Mouse (Mus musculus) midbrain, embryonic 13.5 days (tissue): Measurements from ENCODE around the gene Ano9. TPM values are rescaled to one million over a fixed set of nuclear protein-coding genes. Genes with fewer than 3 reads are reported as not detected.

Experiments
- ATAC-seq: fragments of 200-750 bp; cut with Nextera tagmentation; 2 replicates; pipeline ENCODE4 v1.8.0; 2017; ENCODE audit warnings: mild to moderate bottlenecking, moderate TSS enrichment, moderate library complexity
- H3K27ac ChIP-seq: fragments of 300-500 bp; sonication (generic); 2 replicates; pipeline ENCODE4 v1.5.1; 2015; ENCODE audit warnings: inconsistent platforms, mild to moderate bottlenecking, moderate library complexity
- H3K27me3 ChIP-seq: fragments of 300-500 bp; sonication (generic); 2 replicates; pipeline ENCODE4 v1.6.1; 2015; ENCODE audit warnings: mild to moderate bottlenecking, inconsistent platforms
- H3K36me3 ChIP-seq: fragments of 300-500 bp; sonication (generic); 2 replicates; pipeline ENCODE4 v1.6.1; 2015; ENCODE audit warnings: mild to moderate bottlenecking, inconsistent platforms
- H3K4me1 ChIP-seq: fragments of 300-500 bp; sonication (generic); replicated peaks from 2 replicates; pipeline ENCODE4 v1.6.1; 2015; ENCODE audit warnings: inconsistent platforms
- H3K4me2 ChIP-seq: fragments of 300-500 bp; sonication (generic); replicated peaks from 2 replicates; pipeline ENCODE4 v1.6.1; 2015; ENCODE audit warnings: moderate library complexity, mild to moderate bottlenecking, inconsistent platforms
- H3K4me3 ChIP-seq: fragments of 300-500 bp; sonication (generic); replicated peaks from 2 replicates; pipeline ENCODE4 v1.5.1; 2015; ENCODE audit warnings: mild to moderate bottlenecking, inconsistent platforms
- H3K9ac ChIP-seq: fragments of 300-500 bp; sonication (generic); replicated peaks from 2 replicates; pipeline ENCODE4 v1.6.1; 2015; ENCODE audit warnings: mild to moderate bottlenecking, inconsistent platforms
- H3K9me3 ChIP-seq: fragments of 300-500 bp; sonication (generic); 2 replicates; pipeline ENCODE4 v1.6.1; 2016; ENCODE audit warnings: mild to moderate bottlenecking, inconsistent platforms
- WGBS: fragments of 180-500 bp; shearing (Covaris S2); methylation state at CpG from one replicate; pipeline ENCODE4 v1.1.7; 2015; 5-methylcytosine and 5-hydroxymethylcytosine counted together
- polyA plus RNA-seq: library from polyadenylated mRNA; unstranded; fragments of >200 nt; fragmentation: Nextera tagmentation; extraction: Ambion mirVana; gene quantifications from 2 replicates; pipeline ENCODE4 v1.2.1, GENCODE M21; 2015

The Ano9 gene
- polyA plus RNA-seq, 1 experiment from 2014 or later: 0.07 TPM

GRCm38 (mm10) chr7:141059929-141060328 is 57.7 kb downstream of the Ano9 start:
- Histone ChIP-seq H3K9ac (peak overlapping the region; percentile 99), H3K4me2 (peak overlapping the region; percentile 74), H3K4me3 (peak overlapping the region; percentile 92), H3K27ac (peak overlapping the region; percentile 95), H3K27me3 (no peaks in the 10 kb centered on the region), H3K4me1 (peaks cover 29% of the 10 kb centered on the region), H3K9me3 (no peaks in the 10 kb centered on the region), H3K36me3 (peaks cover 22% of the 10 kb centered on the region)
- ATAC-seq: no peak
- 71% methylated on average over 2 of the region's 2 CpGs for WGBS

GRCm38 (mm10) chr7:141058601-141059341 is 58.8 kb downstream of the Ano9 start:
- Histone ChIP-seq H3K27me3 (no peaks in the 10 kb centered on the region), H3K4me2 (no peak overlapping the region), H3K4me3 (no peak overlapping the region), H3K36me3 (peaks cover 11% of the 10 kb centered on the region), H3K9me3 (no peaks in the 10 kb centered on the region), H3K27ac (no peak overlapping the region), H3K4me1 (peaks cover 29% of the 10 kb centered on the region), H3K9ac (no peak overlapping the region)
- no peak for ATAC-seq
- WGBS: 96% methylated on average over 14 of the region's 14 CpGs

- H3K4me3 ChIP-seq: no peak overlapping the region
- 100% methylated on average over 1 of the region's 1 CpGs for WGBS
- no peak overlapping the region for H3K4me2 ChIP-seq
- no peak overlapping the region for H3K27ac ChIP-seq
- peaks cover 20% of the 10 kb centered on the region for H3K4me1 ChIP-seq
- peaks cover 3% of the 10 kb centered on the region; the same call in 1 of the 2 replicates for H3K36me3 ChIP-seq
- H3K27me3 ChIP-seq: no peaks in the 10 kb centered on the region
- H3K9me3 ChIP-seq: no peaks in the 10 kb centered on the region
- H3K9ac ChIP-seq: no peak overlapping the region
- ATAC-seq: no peak
Measured at GRCm38 (mm10) chr7:141057541-141057940, 60.1 kb downstream of the Ano9 start.

DNA sequence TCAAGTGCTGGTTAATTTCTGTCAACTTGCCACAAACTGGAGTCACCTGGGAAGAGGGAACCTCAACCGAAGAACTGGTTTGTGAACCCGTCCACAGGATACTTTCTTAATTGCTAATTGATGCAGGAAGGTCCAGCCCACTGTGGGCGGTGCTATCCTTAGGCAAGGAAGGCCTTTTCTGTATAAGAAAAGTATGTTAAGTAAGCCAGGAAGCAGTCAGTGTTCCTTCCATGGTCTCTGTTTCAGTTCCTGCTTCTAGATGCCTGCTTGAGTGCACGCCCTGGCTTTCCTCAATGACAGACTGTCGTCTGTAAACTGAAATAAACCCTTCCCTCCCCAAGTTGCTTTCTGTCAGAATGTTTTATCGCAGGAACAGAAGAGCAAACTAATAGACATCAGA is 60.6 kb downstream of the Ano9 start:
- peaks cover 15% of the 10 kb centered on the region for H3K4me1 ChIP-seq
- H3K36me3 ChIP-seq: peaks cover 3% of the 10 kb centered on the region; the same call in 1 of the 2 replicates
- no peaks in the 10 kb centered on the region for H3K9me3 ChIP-seq
- H3K27ac ChIP-seq: no peak overlapping the region
- no peak overlapping the region for H3K4me3 ChIP-seq
- H3K9ac ChIP-seq: no peak overlapping the region
- H3K4me2 ChIP-seq: no peak overlapping the region
- ATAC-seq: no peak
- H3K27me3 ChIP-seq: no peaks in the 10 kb centered on the region
- 95% methylated on average over 6 of the region's 6 CpGs for WGBS

DNA sequence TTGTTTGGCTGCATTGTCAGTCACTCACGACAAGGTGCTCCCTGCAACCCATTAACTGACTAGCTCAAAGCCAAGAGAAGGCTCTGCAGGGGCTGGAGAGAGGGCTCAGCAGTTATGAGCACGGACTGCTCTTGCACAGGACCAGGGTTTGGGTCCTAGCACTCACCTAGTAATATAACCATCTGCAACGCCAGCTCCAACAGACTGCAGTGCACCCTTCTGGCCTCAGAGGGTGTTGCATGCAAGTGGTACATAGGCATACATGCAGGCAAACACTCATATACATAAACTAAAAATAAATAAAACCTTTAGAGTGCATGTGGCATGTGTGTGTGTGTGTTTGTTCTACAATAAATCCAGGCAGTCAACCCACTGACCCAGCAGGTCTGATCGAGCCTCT is 61.8 kb downstream of the Ano9 start:
- no peak overlapping the region for H3K4me3 ChIP-seq
- no peaks in the 10 kb centered on the region for H3K27me3 ChIP-seq
- 87% methylated on average over 4 of the region's 4 CpGs for WGBS
- no peak for ATAC-seq
- H3K9me3 ChIP-seq: no peaks in the 10 kb centered on the region
- peaks cover 10% of the 10 kb centered on the region for H3K4me1 ChIP-seq
- peaks cover 3% of the 10 kb centered on the region; the same call in 1 of the 2 replicates for H3K36me3 ChIP-seq
- H3K27ac ChIP-seq: no peak overlapping the region
- no peak overlapping the region for H3K9ac ChIP-seq
- H3K4me2 ChIP-seq: no peak overlapping the region

DNA sequence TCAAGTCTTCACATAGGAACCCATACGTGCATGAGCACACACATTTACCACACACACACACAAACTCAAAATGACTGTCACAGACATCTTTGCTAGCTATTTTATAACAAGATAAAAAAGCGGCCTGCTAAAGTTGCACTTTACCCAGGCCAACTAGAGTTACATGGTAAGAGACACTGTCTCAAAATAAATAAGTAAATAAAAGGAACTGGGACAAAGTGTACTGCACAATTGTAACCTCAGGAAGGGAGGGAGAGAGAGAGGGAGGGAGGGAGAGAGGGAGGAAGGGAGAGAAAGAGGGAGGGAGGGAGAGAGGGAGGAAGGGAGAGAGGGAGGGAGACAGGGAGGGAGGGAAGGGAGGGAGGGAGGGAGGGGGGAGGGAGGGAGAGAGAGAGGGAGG is 65.2 kb downstream of the Ano9 start:
- H3K4me1 ChIP-seq: peaks cover 10% of the 10 kb centered on the region

GRCm38 (mm10) chr7:141052016-141052415 is 65.6 kb downstream of the Ano9 start:
- H3K4me3 ChIP-seq: no peak overlapping the region
- peaks cover 3% of the 10 kb centered on the region; the same call in 1 of the 2 replicates for H3K36me3 ChIP-seq
- no peak for ATAC-seq
- H3K27ac ChIP-seq: no peak overlapping the region
- whole genome bisulfite sequencing: 95% methylated on average over 4 of the region's 4 CpGs
- no peak overlapping the region for H3K4me2 ChIP-seq
- H3K9me3 ChIP-seq: no peaks in the 10 kb centered on the region
- peaks cover 14% of the 10 kb centered on the region for H3K4me1 ChIP-seq
- H3K9ac ChIP-seq: no peak overlapping the region
- H3K27me3 ChIP-seq: 0 out of 2 replicates have a peak, but pooled peaks cover 1% of the 10 kb centered on the region

More for the DNA sequence above, 65.2 kb downstream of the Ano9 start:
- no peak for ATAC-seq
- no peak overlapping the region for H3K4me3 ChIP-seq
- H3K27ac ChIP-seq: no peak overlapping the region
- H3K9ac ChIP-seq: no peak overlapping the region
- WGBS: 83% methylated on average over 2 of the region's 2 CpGs
- H3K27me3 ChIP-seq: no peaks in the 10 kb centered on the region
- no peaks in the 10 kb centered on the region for H3K9me3 ChIP-seq
- peaks cover 3% of the 10 kb centered on the region; the same call in 1 of the 2 replicates for H3K36me3 ChIP-seq
- no peak overlapping the region for H3K4me2 ChIP-seq

Other genes with a start within 250 kb of the Ano9 start
- gene Psmd13, start 235.8 kb downstream of the Ano9 start, polyA plus RNA-seq: 287 and 302 TPM in 2 replicates
- gene Sirt3, start 235.5 kb downstream of the Ano9 start, polyA plus RNA-seq: 40.7 and 42.1 TPM in 2 replicates
- not detected in 2 replicates for gene Cox8b, start 217.4 kb downstream of the Ano9 start, polyA plus RNA-seq
- 0.17 and 0.18 TPM in 2 replicates for gene Nlrp6, start 196.9 kb downstream of the Ano9 start, polyA plus RNA-seq
- 8.4 and 8.7 TPM in 2 replicates for gene Pgghg, start 176.4 kb downstream of the Ano9 start, polyA plus RNA-seq
- gene Ifitm5, start 167.5 kb downstream of the Ano9 start, polyA plus RNA-seq: 0.22 and 0.27 TPM in 2 replicates
- not detected in 2 replicates for gene Gm45717, start 161.9 kb downstream of the Ano9 start, polyA plus RNA-seq
- 125 and 144 TPM in 2 replicates for gene Ifitm2, start 161.8 kb downstream of the Ano9 start, polyA plus RNA-seq
- 10.2 and 10.3 TPM in 2 replicates for gene Ifitm1, start 150.6 kb downstream of the Ano9 start, polyA plus RNA-seq
- gene Ifitm3, start 107.0 kb downstream of the Ano9 start, polyA plus RNA-seq: 22.6 and 26.2 TPM in 2 replicates
- gene Ifitm6, start 99.9 kb downstream of the Ano9 start, polyA plus RNA-seq: 0.51 and 0.54 TPM in 2 replicates
- gene Gm17387, start 88.7 kb downstream of the Ano9 start, polyA plus RNA-seq: not detected in 2 replicates
- gene B4galnt4, start 56.7 kb downstream of the Ano9 start, polyA plus RNA-seq: 44.1 and 48.3 TPM in 2 replicates
- 0.14 and 0.15 TPM in 2 replicates for gene Pkp3, start 39.6 kb downstream of the Ano9 start, polyA plus RNA-seq
- gene Sigirr, start 17.2 kb downstream of the Ano9 start, polyA plus RNA-seq: 1.8 and 2.6 TPM in 2 replicates
- gene Ptdss2, start 4.6 kb upstream of the Ano9 start, polyA plus RNA-seq: 77.4 TPM in 2 replicates
- gene Rnh1, start 55.1 kb upstream of the Ano9 start, polyA plus RNA-seq: 40.5 and 45.3 TPM in 2 replicates
- gene Hras, start 76.2 kb upstream of the Ano9 start, polyA plus RNA-seq: 86.4 and 114 TPM in 2 replicates
- gene Lrrc56, start 76.4 kb upstream of the Ano9 start, polyA plus RNA-seq: 13.9 and 15.6 TPM in 2 replicates
- gene Lmntd2, start 96.3 kb upstream of the Ano9 start, polyA plus RNA-seq: 1.8 and 2.1 TPM in 2 replicates
- 30.9 and 34.2 TPM in 2 replicates for gene Rassf7, start 98.1 kb upstream of the Ano9 start, polyA plus RNA-seq
- gene Phrf1, start 111.0 kb upstream of the Ano9 start, polyA plus RNA-seq: 86.9 and 95.0 TPM in 2 replicates
- gene Irf7, start 148.7 kb upstream of the Ano9 start, polyA plus RNA-seq: 0.98 and 1.4 TPM in 2 replicates
- gene Cdhr5, start 159.0 kb upstream of the Ano9 start, polyA plus RNA-seq: not detected in 2 replicates
- gene Sct, start 161.3 kb upstream of the Ano9 start, polyA plus RNA-seq: 1.0 TPM in 2 replicates
- 0.43 and 0.68 TPM in 2 replicates for gene Drd4, start 174.2 kb upstream of the Ano9 start, polyA plus RNA-seq
- gene Deaf1, start 209.9 kb upstream of the Ano9 start, polyA plus RNA-seq: 140 and 148 TPM in 2 replicates
- gene Tmem80, start 209.9 kb upstream of the Ano9 start, polyA plus RNA-seq: 76.6 and 77.3 TPM in 2 replicates
- 0.23 and 0.31 TPM in 2 replicates for gene Eps8l2, start 221.1 kb upstream of the Ano9 start, polyA plus RNA-seq